Mouse (Mus musculus) retina, postnatal 7 days (tissue): ENCODE results near the gene Vmn2r55.
"Not testable (repeated sequence)": the region's sequence is repeated elsewhere in the genome, so short reads cannot be mapped to it uniquely, and the experiment has no call there.

Source experiments
- DNase-seq: peaks from one replicate; pipeline ENCODE4 v3.0.0-alpha.2; 2012; ENCODE audit warnings: low read depth, low spot score

The Vmn2r55 gene

DNA sequence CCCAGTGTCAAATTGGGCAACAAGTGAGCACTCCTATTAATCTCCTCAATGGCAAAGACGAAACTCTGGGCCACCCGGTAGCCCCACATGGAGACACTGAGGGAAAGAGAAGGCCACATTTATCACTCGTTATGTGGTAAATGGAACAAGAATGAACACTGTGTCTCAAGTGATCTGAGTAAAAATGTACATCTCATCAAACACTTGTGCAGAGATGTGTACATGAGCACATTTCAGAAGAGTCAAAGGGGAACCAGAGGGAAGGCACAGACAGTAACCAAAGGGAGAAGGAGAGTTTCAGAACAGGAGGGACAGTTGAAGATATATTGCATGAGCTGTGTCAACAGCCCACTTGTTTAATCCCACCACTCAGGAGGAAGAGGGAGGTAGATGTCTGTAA lies at the start of gene Vmn2r55:
TSS of gene Vmn2r55 (minus strand) at position 101 of the 400 bp plus-strand sequence.
- DNase-seq, result not testable (repeated sequence)

DNA sequence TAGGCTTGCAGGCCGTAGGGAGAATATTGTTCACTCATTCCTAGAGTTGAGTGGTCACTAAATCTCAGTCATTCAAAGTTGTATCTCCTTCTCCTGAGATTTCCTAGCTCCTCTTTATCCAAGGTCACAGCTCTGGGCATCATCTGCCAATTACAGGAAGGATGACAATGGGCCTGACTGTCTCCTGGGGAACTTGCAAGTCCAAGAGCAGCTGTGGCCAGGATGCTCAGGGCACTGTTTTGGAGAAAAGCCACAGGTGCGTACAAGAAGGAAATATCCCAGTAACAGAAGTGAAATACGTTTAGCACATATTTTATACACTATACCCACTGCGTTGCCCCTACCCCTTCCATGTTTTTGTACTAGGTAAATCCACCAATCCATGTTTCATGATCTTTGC lies 44.6 kb downstream of the Vmn2r55 start, which contains the start of gene Vmn2r54:
TSS of gene Vmn2r54 (minus strand) at position 101 of the 400 bp plus-strand sequence.
- not testable (repeated sequence) for DNase-seq

DNA sequence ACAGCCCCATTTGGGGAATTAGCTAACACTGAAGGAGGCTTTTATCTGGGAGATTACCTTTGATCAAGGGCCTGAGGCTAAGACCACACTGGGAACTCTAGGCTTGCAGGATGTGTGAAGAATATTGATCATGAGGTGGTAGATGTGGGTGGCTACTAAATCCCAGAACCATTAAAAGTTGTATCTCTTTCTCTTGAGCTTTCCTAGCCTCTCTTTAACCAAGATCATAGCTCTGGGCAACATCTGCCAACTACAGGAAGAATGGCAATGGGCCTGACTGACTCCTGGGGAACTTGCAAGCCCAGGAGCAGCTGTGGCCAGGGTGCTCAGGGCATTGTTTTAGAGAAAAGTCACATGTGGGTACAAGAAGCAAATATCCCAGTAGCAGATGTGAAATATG lies 76.1 kb downstream of the Vmn2r55 start, which contains the start of gene Vmn2r53:
TSS of gene Vmn2r53 (minus strand) at position 101 of the 400 bp plus-strand sequence.
- DNase-seq, result no peak
